Mouse (Mus musculus) erythroid progenitor cell, adult 5-6 weeks (primary cell): ENCODE measurements around the gene Cxcl15. TPM values are rescaled to one million over a fixed set of nuclear protein-coding genes. Genes with fewer than 3 reads are reported as not detected.

ENCODE experiments used
- total RNA-seq, 2 experiments: library from RNA; stranded (forward) in 1 of 2; stranded (reverse) in 1 of 2; fragments of 150-400 nt in 1 of 2; fragments of 186-747, 209-891 nt in 1 of 2; gene quantifications; 2 replicates each; pipeline versions ENCODE4 v1.2.3 to v1.2.4; 2015 to 2017; ENCODE audit warnings: low replicate concordance in 2 of 2

Cxcl15 gene
- total RNA-seq, 2 experiments from 2014 or later: not detected

Other genes with a start within 250 kb of the Cxcl15 start
- not detected in 2 replicates for gene 5830473C10Rik, start 233.4 kb upstream of the Cxcl15 start, total RNA-seq (2015; ENCODE audit: low replicate concordance)
- gene 5830473C10Rik, start 233.4 kb upstream of the Cxcl15 start, total RNA-seq (2017; ENCODE audit: low replicate concordance): not detected in 2 replicates
- gene Rassf6, start 153.9 kb upstream of the Cxcl15 start, total RNA-seq (2015; ENCODE audit: low replicate concordance): not detected in 2 replicates
- gene Rassf6, start 153.9 kb upstream of the Cxcl15 start, total RNA-seq (2017; ENCODE audit: low replicate concordance): not detected in 2 replicates
- not detected in 2 replicates for gene Cxcl5, start 35.2 kb upstream of the Cxcl15 start, total RNA-seq (2015; ENCODE audit: low replicate concordance)
- gene Cxcl5, start 35.2 kb upstream of the Cxcl15 start, total RNA-seq (2017; ENCODE audit: low replicate concordance): not detected in 2 replicates
- 2.5 and 4.7 TPM in 2 replicates for gene Ppbp, start 26.0 kb upstream of the Cxcl15 start, total RNA-seq (2015; ENCODE audit: low replicate concordance)
- gene Ppbp, start 26.0 kb upstream of the Cxcl15 start, total RNA-seq (2017; ENCODE audit: low replicate concordance): 0.64 and 7.8 TPM in 2 replicates
- gene Pf4, start 22.1 kb upstream of the Cxcl15 start, total RNA-seq (2015; ENCODE audit: low replicate concordance): 12.6 and 63.4 TPM in 2 replicates
- gene Pf4, start 22.1 kb upstream of the Cxcl15 start, total RNA-seq (2017; ENCODE audit: low replicate concordance): 3.0 and 5.3 TPM in 2 replicates
- not detected in 2 replicates for gene Cxcl3, start 8.4 kb upstream of the Cxcl15 start, total RNA-seq (2015; ENCODE audit: low replicate concordance)
- gene Cxcl3, start 8.4 kb upstream of the Cxcl15 start, total RNA-seq (2017; ENCODE audit: low replicate concordance): not detected in 2 replicates
- not detected in 2 replicates for gene Cxcl1, start 96.7 kb downstream of the Cxcl15 start, total RNA-seq (2015; ENCODE audit: low replicate concordance)
- gene Cxcl1, start 96.7 kb downstream of the Cxcl15 start, total RNA-seq (2017; ENCODE audit: low replicate concordance): not detected in 2 replicates
- gene Cxcl2, start 109.3 kb downstream of the Cxcl15 start, total RNA-seq (2015; ENCODE audit: low replicate concordance): 2.9 TPM in 1 of 2 replicates, not detected in the other
- gene Cxcl2, start 109.3 kb downstream of the Cxcl15 start, total RNA-seq (2017; ENCODE audit: low replicate concordance): 1.1 TPM in 1 of 2 replicates, not detected in the other
- not detected in 2 replicates for gene Mthfd2l, start 136.6 kb downstream of the Cxcl15 start, total RNA-seq (2015; ENCODE audit: low replicate concordance)
- 3.7 and 6.5 TPM in 2 replicates for gene Mthfd2l, start 136.6 kb downstream of the Cxcl15 start, total RNA-seq (2017; ENCODE audit: low replicate concordance)
- not detected in 2 replicates for gene Epgn, start 232.9 kb downstream of the Cxcl15 start, total RNA-seq (2015; ENCODE audit: low replicate concordance)
- gene Epgn, start 232.9 kb downstream of the Cxcl15 start, total RNA-seq (2017; ENCODE audit: low replicate concordance): not detected in 2 replicates